Mouse (Mus musculus): ENCODE data around the gene Disc1. TPM values are rescaled to one million over a fixed set of nuclear protein-coding genes. Genes with fewer than 3 reads are reported as not detected.

Disc1 gene
- polyA plus RNA-seq, 1 experiment from 2014 or later = 2.2 TPM

DNA sequence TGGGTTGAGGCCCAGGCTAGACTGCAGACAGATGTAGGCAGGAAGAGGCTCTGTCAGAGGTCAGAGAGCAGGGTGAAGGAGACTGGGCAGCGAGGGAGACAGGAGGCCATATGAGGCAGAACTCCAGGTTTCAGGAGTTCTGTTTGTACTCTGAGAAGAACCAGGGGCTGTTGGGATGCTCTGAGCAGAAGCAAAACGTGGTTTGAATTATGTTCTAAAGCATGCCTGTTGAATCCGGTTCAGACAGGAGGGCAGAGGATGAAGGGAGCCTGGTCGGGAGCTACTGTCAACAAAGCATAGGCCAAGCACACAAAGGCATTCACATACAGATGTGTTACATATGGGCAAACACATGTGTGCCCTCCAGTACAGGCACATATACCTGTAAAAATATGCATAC is 230.9 kb downstream of the Disc1 start:
- Histone ChIP-seq H3K36me3 (ENCODE audit: control insufficient read depth, insufficient read depth, low read length) (no peaks in the 10 kb centered on the region), H3K4me1 (ENCODE audit: control insufficient read depth, insufficient read depth, low read length) (peaks cover 22% of the 10 kb centered on the region), H3K9ac (ENCODE audit: low read depth, low read length) (no peak overlapping the region), H3K4me3 (ENCODE audit: low read length) (no peak overlapping the region), H3K27ac (ENCODE audit: low read depth, low read length) (no peak overlapping the region), H3K4me2 (replicated peaks; ENCODE audit: low read depth, low read length) (no peak overlapping the region), H3K27me3 (ENCODE audit: control insufficient read depth, insufficient read depth, low read length) (no peaks in the 10 kb centered on the region), H3K9me3 (ENCODE audit: control insufficient read depth, low read length) (no peaks in the 10 kb centered on the region)
- no peak for ATAC-seq (ENCODE audit: low FRiP score, low TSS enrichment)
- WGBS = 70% methylated on average over 4 of the region's 4 CpGs

DNA sequence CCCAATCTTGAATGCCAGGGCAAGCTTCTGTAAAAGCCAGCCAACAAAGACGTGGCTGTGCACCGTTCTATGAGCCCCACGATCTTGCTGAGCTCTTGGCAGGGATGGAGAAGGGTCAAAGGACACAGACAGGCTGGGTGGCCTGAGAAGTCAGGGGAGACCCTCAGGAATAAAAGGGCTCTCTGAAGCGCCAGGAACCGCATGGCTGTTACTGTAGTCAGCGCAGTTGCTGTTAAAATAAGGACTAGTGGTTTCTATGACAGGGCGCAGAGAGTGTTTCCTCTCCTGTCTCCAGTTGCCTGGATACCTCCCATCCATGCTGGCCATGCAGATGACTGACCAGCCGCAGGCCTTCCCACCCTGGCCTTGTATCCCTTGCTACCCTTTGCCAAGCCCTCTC is 231.4 kb downstream of the Disc1 start:
- Histone ChIP-seq H3K4me1 (ENCODE audit: control insufficient read depth, insufficient read depth, low read length) (peaks cover 22% of the 10 kb centered on the region), H3K27me3 (ENCODE audit: control insufficient read depth, insufficient read depth, low read length) (no peaks in the 10 kb centered on the region), H3K9me3 (ENCODE audit: control insufficient read depth, low read length) (no peaks in the 10 kb centered on the region), H3K4me2 (replicated peaks; ENCODE audit: low read depth, low read length) (no peak overlapping the region), H3K36me3 (ENCODE audit: control insufficient read depth, insufficient read depth, low read length) (no peaks in the 10 kb centered on the region), H3K4me3 (ENCODE audit: low read length) (no peak overlapping the region), H3K9ac (ENCODE audit: low read depth, low read length) (no peak overlapping the region), H3K27ac (ENCODE audit: low read depth, low read length) (no peak overlapping the region)
- WGBS = 82% methylated on average over 8 of the region's 8 CpGs
- ATAC-seq (ENCODE audit: low FRiP score, low TSS enrichment) = no peak

GRCm38 (mm10) chr8:125285966-125286681 is 232.1 kb downstream of the Disc1 start:
- no peak for ATAC-seq (ENCODE audit: low FRiP score, low TSS enrichment)
- peaks cover 23% of the 10 kb centered on the region for H3K4me1 ChIP-seq (ENCODE audit: control insufficient read depth, insufficient read depth, low read length)
- H3K27ac ChIP-seq (ENCODE audit: low read depth, low read length) = peak overlapping the region; percentile 42; the same call in 1 of the 2 replicates
- no peaks in the 10 kb centered on the region for H3K9me3 ChIP-seq (ENCODE audit: control insufficient read depth, low read length)
- no peaks in the 10 kb centered on the region for H3K36me3 ChIP-seq (ENCODE audit: control insufficient read depth, insufficient read depth, low read length)
- H3K4me3 ChIP-seq (ENCODE audit: low read length) = no peak overlapping the region
- WGBS = 61% methylated on average over 12 of the region's 12 CpGs
- H3K4me2 ChIP-seq (replicated peaks; ENCODE audit: low read depth, low read length) = no peak overlapping the region
- H3K9ac ChIP-seq (ENCODE audit: low read depth, low read length) = no peak overlapping the region
- H3K27me3 ChIP-seq (ENCODE audit: control insufficient read depth, insufficient read depth, low read length) = no peaks in the 10 kb centered on the region

GRCm38 (mm10) chr8:125287311-125287710 is 233.3 kb downstream of the Disc1 start:
- WGBS = 66% methylated on average over 4 of the region's 4 CpGs
- ATAC-seq (ENCODE audit: low FRiP score, low TSS enrichment) = no peak
- H3K36me3 ChIP-seq (ENCODE audit: control insufficient read depth, insufficient read depth, low read length) = no peaks in the 10 kb centered on the region
- H3K9me3 ChIP-seq (ENCODE audit: control insufficient read depth, low read length) = no peaks in the 10 kb centered on the region
- no peak overlapping the region for H3K4me3 ChIP-seq (ENCODE audit: low read length)
- H3K4me2 ChIP-seq (replicated peaks; ENCODE audit: low read depth, low read length) = no peak overlapping the region
- H3K4me1 ChIP-seq (ENCODE audit: control insufficient read depth, insufficient read depth, low read length) = peaks cover 25% of the 10 kb centered on the region
- no peak overlapping the region for H3K9ac ChIP-seq (ENCODE audit: low read depth, low read length)
- peak overlapping the region; percentile 44; the same call in 1 of the 2 replicates for H3K27ac ChIP-seq (ENCODE audit: low read depth, low read length)
- H3K27me3 ChIP-seq (ENCODE audit: control insufficient read depth, insufficient read depth, low read length) = no peaks in the 10 kb centered on the region

DNA sequence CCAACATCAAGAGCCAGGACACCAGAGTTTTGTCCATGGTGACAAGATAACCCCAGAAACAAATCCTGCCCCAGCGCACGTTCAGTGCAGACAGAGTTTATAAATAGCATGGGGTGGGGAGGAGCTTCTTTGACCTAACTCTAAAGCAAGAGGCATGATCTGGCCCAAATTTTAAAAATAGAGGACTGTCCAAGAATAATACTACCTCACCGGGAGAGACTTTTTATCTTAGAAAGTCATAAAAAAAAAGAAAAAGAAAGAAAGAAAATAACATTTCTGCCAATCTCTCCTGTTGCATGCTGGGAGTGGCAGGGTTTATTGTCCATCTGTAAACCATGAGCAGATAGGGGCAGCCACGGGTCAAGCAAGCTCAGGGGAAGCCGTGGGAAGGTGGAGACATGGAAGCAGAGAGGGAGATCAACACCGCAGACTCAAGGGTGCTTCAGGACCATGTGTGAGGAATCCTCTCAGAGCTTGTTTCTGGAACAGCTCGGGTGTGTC is 233.9 kb downstream of the Disc1 start:
- peaks cover 21% of the 10 kb centered on the region for H3K4me1 ChIP-seq (ENCODE audit: control insufficient read depth, insufficient read depth, low read length)
- no peak overlapping the region for H3K4me2 ChIP-seq (replicated peaks; ENCODE audit: low read depth, low read length)
- no peak for ATAC-seq (ENCODE audit: low FRiP score, low TSS enrichment)
- no peaks in the 10 kb centered on the region for H3K36me3 ChIP-seq (ENCODE audit: control insufficient read depth, insufficient read depth, low read length)
- 42% methylated on average over 7 of the region's 7 CpGs for WGBS
- peak overlapping the region; percentile 51; the same call in 1 of the 2 replicates for H3K27ac ChIP-seq (ENCODE audit: low read depth, low read length)
- H3K4me3 ChIP-seq (ENCODE audit: low read length) = no peak overlapping the region
- no peak overlapping the region for H3K9ac ChIP-seq (ENCODE audit: low read depth, low read length)
- no peaks in the 10 kb centered on the region for H3K9me3 ChIP-seq (ENCODE audit: control insufficient read depth, low read length)
- H3K27me3 ChIP-seq (ENCODE audit: control insufficient read depth, insufficient read depth, low read length) = no peaks in the 10 kb centered on the region

GRCm38 (mm10) chr8:125291506-125291905 is 237.5 kb downstream of the Disc1 start:
- no peaks in the 10 kb centered on the region for H3K9me3 ChIP-seq (ENCODE audit: control insufficient read depth, low read length)
- no peak for ATAC-seq (ENCODE audit: low FRiP score, low TSS enrichment)
- H3K4me1 ChIP-seq (ENCODE audit: control insufficient read depth, insufficient read depth, low read length) = peaks cover 21% of the 10 kb centered on the region; the same call in 1 of the 2 replicates
- H3K9ac ChIP-seq (ENCODE audit: low read depth, low read length) = no peak overlapping the region
- H3K36me3 ChIP-seq (ENCODE audit: control insufficient read depth, insufficient read depth, low read length) = no peaks in the 10 kb centered on the region
- 56% methylated on average over 10 of the region's 10 CpGs for WGBS
- no peak overlapping the region for H3K4me3 ChIP-seq (ENCODE audit: low read length)
- H3K27ac ChIP-seq (ENCODE audit: low read depth, low read length) = peak overlapping the region; percentile 81; the same call in 1 of the 2 replicates
- no peak overlapping the region for H3K4me2 ChIP-seq (replicated peaks; ENCODE audit: low read depth, low read length)
- no peaks in the 10 kb centered on the region for H3K27me3 ChIP-seq (ENCODE audit: control insufficient read depth, insufficient read depth, low read length)

- no peaks in the 10 kb centered on the region for H3K27me3 ChIP-seq (ENCODE audit: control insufficient read depth, insufficient read depth, low read length)
- H3K4me1 ChIP-seq (ENCODE audit: control insufficient read depth, insufficient read depth, low read length) = 0 out of 2 replicates have a peak, but pooled peaks cover 18% of the 10 kb centered on the region
- ATAC-seq (ENCODE audit: low FRiP score, low TSS enrichment) = no peak
- no peak overlapping the region for H3K4me2 ChIP-seq (replicated peaks; ENCODE audit: low read depth, low read length)
- H3K36me3 ChIP-seq (ENCODE audit: control insufficient read depth, insufficient read depth, low read length) = no peaks in the 10 kb centered on the region
- WGBS = 80% methylated on average over 22 of the region's 22 CpGs
- H3K27ac ChIP-seq (ENCODE audit: low read depth, low read length) = peak overlapping the region; percentile 81
- H3K9me3 ChIP-seq (ENCODE audit: control insufficient read depth, low read length) = no peaks in the 10 kb centered on the region
- no peak overlapping the region for H3K4me3 ChIP-seq (ENCODE audit: low read length)
- H3K9ac ChIP-seq (ENCODE audit: low read depth, low read length) = no peak overlapping the region
Measured at GRCm38 (mm10) chr8:125291932-125292717, 238.1 kb downstream of the Disc1 start.

DNA sequence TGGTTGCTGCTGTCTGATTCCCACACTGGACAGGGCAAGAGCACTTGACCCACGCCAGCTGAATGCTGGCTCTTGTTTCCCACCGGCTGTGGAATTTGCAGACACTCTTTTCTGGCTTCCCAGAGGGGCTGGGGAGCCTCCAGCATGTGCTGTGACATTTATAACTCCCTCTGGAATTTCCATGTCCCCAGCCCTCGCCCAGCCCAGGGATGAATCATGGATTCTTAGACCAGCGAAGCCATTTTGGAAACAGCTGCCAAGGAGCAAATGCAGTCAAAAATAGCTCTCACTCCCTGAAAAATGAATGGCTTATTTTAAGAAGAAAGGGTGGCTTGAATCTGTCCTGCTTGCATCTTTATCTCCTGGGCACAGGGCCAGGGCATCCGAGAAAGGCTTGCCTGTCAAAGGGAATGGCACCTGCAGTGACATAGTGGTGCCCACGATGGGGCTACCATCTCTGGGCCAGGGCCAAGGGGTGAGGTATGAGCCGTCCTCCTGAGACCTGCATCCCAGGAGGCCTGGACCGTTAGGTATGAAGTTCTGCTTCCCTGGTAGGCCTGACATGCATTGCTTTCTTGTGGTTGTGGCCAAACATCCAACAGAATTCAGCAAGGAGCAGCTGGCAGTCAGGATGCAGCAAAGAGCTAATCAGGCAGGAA is 239.1 kb downstream of the Disc1 start:
- H3K4me2 ChIP-seq (replicated peaks; ENCODE audit: low read depth, low read length) = no peak overlapping the region
- H3K27ac ChIP-seq (ENCODE audit: low read depth, low read length) = peak overlapping the region; percentile 81
- H3K9ac ChIP-seq (ENCODE audit: low read depth, low read length) = no peak overlapping the region
- 0 out of 2 replicates have a peak, but pooled peaks cover 16% of the 10 kb centered on the region for H3K4me1 ChIP-seq (ENCODE audit: control insufficient read depth, insufficient read depth, low read length)
- no peak overlapping the region for H3K4me3 ChIP-seq (ENCODE audit: low read length)
- ATAC-seq (ENCODE audit: low FRiP score, low TSS enrichment) = peak; percentile 36; the same call in 1 of the 2 replicates
- 61% methylated on average over 8 of the region's 8 CpGs for WGBS
- H3K27me3 ChIP-seq (ENCODE audit: control insufficient read depth, insufficient read depth, low read length) = no peaks in the 10 kb centered on the region
- no peaks in the 10 kb centered on the region for H3K36me3 ChIP-seq (ENCODE audit: control insufficient read depth, insufficient read depth, low read length)
- no peaks in the 10 kb centered on the region for H3K9me3 ChIP-seq (ENCODE audit: control insufficient read depth, low read length)

Measured in kidney, embryonic 14.5 days (tissue).